8 mouse cellular contexts compared by ENCODE assay signal in the genomic region with DNA sequence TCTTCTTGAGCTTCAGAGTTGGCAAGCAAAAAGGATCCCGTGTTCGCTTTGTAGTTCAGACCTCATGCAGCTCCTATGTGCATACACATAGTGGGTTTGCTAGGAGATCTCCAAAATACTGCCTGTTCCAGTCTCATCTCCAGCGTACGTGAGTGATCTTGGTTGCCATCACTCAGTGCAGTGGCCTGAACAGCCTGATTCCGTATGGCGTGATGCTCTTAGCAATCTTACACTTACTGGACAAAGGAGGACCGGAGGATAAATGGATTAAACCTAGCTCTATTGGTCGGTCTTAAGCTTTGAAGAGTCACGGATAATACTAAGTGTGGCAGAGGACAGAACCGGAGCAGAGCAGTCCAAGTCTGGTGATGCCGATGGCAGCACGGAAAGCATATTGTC. TPM values are rescaled to one million over a fixed set of nuclear protein-coding genes. Genes with fewer than 3 reads are reported as not detected.
DNase-seq lines count a peak whose midpoint lies in the region; ATAC-seq lines count a peak whose summit lies in the region.

No protein-coding gene starts in this region.

- no peaks in the 10 kb centered on the region for H3K27me3 ChIP-seq in heart, embryonic 14.5 days (ENCODE audit: control insufficient read depth, insufficient read depth, low read length)
- H3K27me3 ChIP-seq in hindbrain, embryonic 11.5 days (ENCODE audit: control insufficient read depth, insufficient read depth, low read length), result no peaks in the 10 kb centered on the region

- 13% methylated on average over 12 of the region's 12 CpGs for WGBS in heart, embryonic 14.5 days
- 20% methylated on average over 12 of the region's 12 CpGs for WGBS in hindbrain, embryonic 11.5 days

- peaks cover 24% of the 10 kb centered on the region for H3K36me3 ChIP-seq in heart, embryonic 14.5 days (ENCODE audit: control insufficient read depth, insufficient read depth, low read length)
- no peaks in the 10 kb centered on the region for H3K36me3 ChIP-seq in hindbrain, embryonic 11.5 days (ENCODE audit: control insufficient read depth, insufficient read depth, low read length)

- H3K27ac ChIP-seq in heart, embryonic 14.5 days (replicated peaks in 1 of 2; ENCODE audit: control insufficient read depth in 1 of 2, insufficient read depth in 1 of 2, low read depth in 2 of 2, low read length in 2 of 2), result peak overlapping the region; percentile 84 to 88
- peak overlapping the region; percentile 81 for H3K27ac ChIP-seq in hindbrain, embryonic 11.5 days (ENCODE audit: low read depth, low read length)

- H3K4me2 ChIP-seq in heart, embryonic 14.5 days (ENCODE audit: low read length), result peak overlapping the region; percentile 97
- peak overlapping the region; percentile 46 for H3K4me2 ChIP-seq in hindbrain, embryonic 11.5 days (replicated peaks; ENCODE audit: low read depth, low read length)

- peak overlapping the region; percentile 79 for H3K9ac ChIP-seq in heart, embryonic 14.5 days (ENCODE audit: low read length)
- H3K9ac ChIP-seq in hindbrain, embryonic 11.5 days (ENCODE audit: low read depth, low read length), result peak overlapping the region; percentile 62

- H3K4me1 ChIP-seq in heart, embryonic 14.5 days (ENCODE audit: control insufficient read depth in 2 of 2, insufficient read depth in 2 of 2, low read length in 2 of 2), result peaks cover 3 to 12% of the 10 kb centered on the region in 2 experiments; a peak in 3 of 4 replicates
- H3K4me1 ChIP-seq in hindbrain, embryonic 11.5 days (replicated peaks; ENCODE audit: control insufficient read depth, insufficient read depth, low read length), result no peaks in the 10 kb centered on the region

- intact Hi-C loops in heart, postnatal 14 days (cut with DNase I), result loop anchor here (5.0 kb wide), 2 partner anchors 63 to 278 kb away; a partner anchor contains a TSS
- intact Hi-C loops in left cerebral cortex, postnatal 4 days (cut with DNase I), result no loop called here

- H3K4me3 ChIP-seq in heart, embryonic 14.5 days (ENCODE audit: control insufficient read depth in 1 of 2, insufficient read depth in 1 of 2, low read depth in 1 of 2, low read length in 2 of 2), result peak overlapping the region; percentile 62 to 78
- peak overlapping the region; percentile 65 for H3K4me3 ChIP-seq in hindbrain, embryonic 11.5 days (ENCODE audit: low read depth, low read length)

- DNase-seq in heart, postnatal 14 days, result no peak
- no peak for DNase-seq in hindbrain, embryonic 11.5 days (ENCODE audit: low spot score)
- no peak for DNase-seq in left cerebral cortex, postnatal 4 days
- no peak for DNase-seq in layer of hippocampus, adult 8-10 months (ENCODE audit: low spot score in 2 of 2)
- no peak for DNase-seq in thymus, postnatal 25 days

- no peak; the same call in 1 of the 2 replicates for ATAC-seq in heart, embryonic 14.5 days (ENCODE audit: insufficient number of reproducible peaks, insufficient read depth, low FRiP score, low read depth)
- peak; percentile 11 for ATAC-seq in activated CD4-positive, CD25-positive, alpha-beta regulatory T cell, adult 4 months
- ATAC-seq in hindbrain, embryonic 11.5 days (ENCODE audit: low FRiP score), result no peak; the same call in 1 of the 2 replicates
- peak; percentile 30 for ATAC-seq in megakaryocyte-erythroid progenitor cell, adult 5-6 weeks (replicated peaks; ENCODE audit: low FRiP score, low TSS enrichment, poor library complexity, severe bottlenecking)

- no peaks in the 10 kb centered on the region for H3K9me3 ChIP-seq in heart, embryonic 14.5 days (ENCODE audit: control insufficient read depth, low read length)
- H3K9me3 ChIP-seq in hindbrain, embryonic 11.5 days (ENCODE audit: control insufficient read depth, low read length), result no peaks in the 10 kb centered on the region

RNA-seq across cellular contexts. Expression of a gene that starts 0.6 kb away (rescaled TPM):
- 28.5 and 29.8 TPM in 2 replicates for polyA plus RNA-seq in heart, embryonic 14.5 days (2014; fragmentation: Nextera tagmentation; extraction: Ambion mirVana)
- total RNA-seq in heart, postnatal 14 days (2021), result 10 to 100 TPM; 16.4 to 17.9 TPM
- polyA plus RNA-seq in activated CD4-positive, CD25-positive, alpha-beta regulatory T cell, adult 4 months (2017; shearing (Covaris generic)), result 10 to 100 TPM; 15.5 to 19.6 TPM
- polyA plus RNA-seq in hindbrain, embryonic 11.5 days (2014; fragmentation: Nextera tagmentation; extraction: Ambion mirVana), result 29.3 and 32.2 TPM in 2 replicates
- total RNA-seq in megakaryocyte-erythroid progenitor cell, adult 5-6 weeks (2014; fragmentation: Nextera tagmentation), result 9.3 and 15.8 TPM in 2 replicates
- 15.6 and 19.8 TPM in 2 replicates for total RNA-seq in megakaryocyte-erythroid progenitor cell, adult 5-6 weeks (2017)
- 1 to 10 TPM; 5.0 to 5.7 TPM for total RNA-seq in left cerebral cortex, postnatal 4 days (2021)
- 10 to 100 TPM; 10.1 to 17.2 (median 13.5) TPM for total RNA-seq in layer of hippocampus, adult 8-10 months (2022)

RNA-seq across cellular contexts. Expression of a gene that starts 22.7 kb away (rescaled TPM):
- 0.09 TPM in 1 of 2 replicates, not detected in the other for polyA plus RNA-seq in heart, embryonic 14.5 days (2014; fragmentation: Nextera tagmentation; extraction: Ambion mirVana)
- under 1 TPM in 1 of 2 experiments, not detected in 1; 0.10 TPM for total RNA-seq in heart, postnatal 14 days (2021)
- polyA plus RNA-seq in activated CD4-positive, CD25-positive, alpha-beta regulatory T cell, adult 4 months (2017; shearing (Covaris generic)), result not detected
- not detected in 2 replicates for polyA plus RNA-seq in hindbrain, embryonic 11.5 days (2014; fragmentation: Nextera tagmentation; extraction: Ambion mirVana)
- total RNA-seq in megakaryocyte-erythroid progenitor cell, adult 5-6 weeks (2014; fragmentation: Nextera tagmentation), result not detected in 2 replicates
- total RNA-seq in megakaryocyte-erythroid progenitor cell, adult 5-6 weeks (2017), result 0.33 and 0.50 TPM in 2 replicates
- total RNA-seq in left cerebral cortex, postnatal 4 days (2021), result not detected
- not detected for total RNA-seq in layer of hippocampus, adult 8-10 months (2022)

RNA-seq across cellular contexts. Expression of a gene that starts 29.9 kb away (rescaled TPM):
- polyA plus RNA-seq in heart, embryonic 14.5 days (2014; fragmentation: Nextera tagmentation; extraction: Ambion mirVana), result 30.1 and 31.1 TPM in 2 replicates
- 10 to 100 TPM; 53.9 to 60.1 TPM for total RNA-seq in heart, postnatal 14 days (2021)
- polyA plus RNA-seq in activated CD4-positive, CD25-positive, alpha-beta regulatory T cell, adult 4 months (2017; shearing (Covaris generic)), result 10 to 100 TPM; 26.5 to 31.1 TPM
- polyA plus RNA-seq in hindbrain, embryonic 11.5 days (2014; fragmentation: Nextera tagmentation; extraction: Ambion mirVana), result 25.7 and 30.9 TPM in 2 replicates
- 22.4 and 36.2 TPM in 2 replicates for total RNA-seq in megakaryocyte-erythroid progenitor cell, adult 5-6 weeks (2014; fragmentation: Nextera tagmentation)
- total RNA-seq in megakaryocyte-erythroid progenitor cell, adult 5-6 weeks (2017), result 31.8 and 85.5 TPM in 2 replicates
- total RNA-seq in left cerebral cortex, postnatal 4 days (2021), result 10 to 100 TPM; 67.2 to 71.3 TPM
- total RNA-seq in layer of hippocampus, adult 8-10 months (2022), result 10 to 100 TPM; 85.6 to 97.4 (median 89.1) TPM

Comparison
In these comparisons a context has a peak if more than half of its experiments do, and no peak if none do; other contexts are left out.
1. ATAC-seq: peak in activated CD4-positive, CD25-positive, alpha-beta regulatory T cell, adult 4 months (single experiment) and megakaryocyte-erythroid progenitor cell, adult 5-6 weeks (single experiment); none in heart, embryonic 14.5 days (single experiment) and hindbrain, embryonic 11.5 days (single experiment).